Mouse (Mus musculus) forebrain, embryonic 11.5 days (tissue): Measurements from ENCODE around the gene Dhx40. TPM values are rescaled to one million over a fixed set of nuclear protein-coding genes. Genes with fewer than 3 reads are reported as not detected.
A peak's percentile ranks its signal among the peaks of the same experiment; 100 is the strongest.
"Not testable (repeated sequence)": the region's sequence is repeated elsewhere in the genome, so short reads cannot be mapped to it uniquely, and the experiment has no call there.

Experiments
- ATAC-seq: fragments of 200-750 bp; cut with Nextera tagmentation; replicated peaks from 2 replicates; pipeline ENCODE4 v1.8.0; 2017; ENCODE audit warnings: moderate TSS enrichment; ENCODE audit not compliant: low FRiP score
- DNase-seq: peaks from one replicate; pipeline ENCODE4 v3.0.0-alpha.2; 2017; ENCODE audit warnings: low spot score
- H3K27ac ChIP-seq: fragments of 300-500 bp; sonication (generic); 2 replicates; pipeline ENCODE4 v1.5.1; 2014; ENCODE audit warnings: low read depth, low read length
- H3K27me3 ChIP-seq: fragments of 300-500 bp; sonication (generic); 2 replicates; pipeline ENCODE4 v1.6.1; 2014; ENCODE audit warnings: mild to moderate bottlenecking, low read length, mixed read lengths; ENCODE audit not compliant: control insufficient read depth, insufficient read depth
- H3K36me3 ChIP-seq: fragments of 300-500 bp; sonication (generic); 2 replicates; pipeline ENCODE4 v1.6.1; 2014; ENCODE audit warnings: mild to moderate bottlenecking, low read length, moderate library complexity, mixed read lengths; ENCODE audit not compliant: control insufficient read depth, insufficient read depth
- H3K4me1 ChIP-seq: fragments of 300-500 bp; sonication (generic); replicated peaks from 2 replicates; pipeline ENCODE4 v1.6.1; 2014; ENCODE audit warnings: low read length, mixed read lengths; ENCODE audit not compliant: control insufficient read depth, insufficient read depth
- H3K4me2 ChIP-seq: fragments of 300-500 bp; sonication (generic); 2 replicates; pipeline ENCODE4 v1.6.1; 2014; ENCODE audit warnings: low read depth, mild to moderate bottlenecking, low read length, moderate library complexity, mixed read lengths; ENCODE audit not compliant: severe bottlenecking
- H3K4me3 ChIP-seq: fragments of 300-500 bp; sonication (generic); 2 replicates; pipeline ENCODE4 v1.5.1; 2014; ENCODE audit warnings: low read depth, low read length
- H3K9ac ChIP-seq: fragments of 300-500 bp; sonication (generic); 2 replicates; pipeline ENCODE4 v1.6.1; 2014; ENCODE audit warnings: low read length
- H3K9me3 ChIP-seq: fragments of 300-500 bp; sonication (generic); 2 replicates; pipeline ENCODE4 v1.6.1; 2016; ENCODE audit warnings: low read length, mixed read lengths; ENCODE audit not compliant: control insufficient read depth
- WGBS: fragments of 180-500 bp; shearing (Covaris S2); extraction: QIAGEN DNeasy Blood & Tissue Kit; methylation state at CpG from one replicate; pipeline ENCODE4 v1.1.7; 2014; 5-methylcytosine and 5-hydroxymethylcytosine counted together
- polyA plus RNA-seq: library from polyadenylated mRNA; unstranded; fragments of >200 nt; fragmentation: Nextera tagmentation; extraction: Ambion mirVana; gene quantifications from 2 replicates; pipeline ENCODE4 v1.2.1, GENCODE M21; 2014

The Dhx40 gene
- polyA plus RNA-seq, 1 experiment from 2014 or later = 54.1 TPM

- H3K27me3 ChIP-seq = no peaks in the 10 kb centered on the region
- H3K4me1 ChIP-seq = no peaks in the 10 kb centered on the region
- H3K36me3 ChIP-seq = no peaks in the 10 kb centered on the region
- H3K9ac ChIP-seq = no peak overlapping the region
- H3K9me3 ChIP-seq = no peaks in the 10 kb centered on the region
- no peak overlapping the region for H3K27ac ChIP-seq
- H3K4me3 ChIP-seq = no peak overlapping the region
- DNase-seq (no peak), ATAC-seq (no peak)
- H3K4me2 ChIP-seq = no peak overlapping the region
- WGBS = 92% methylated on average over 2 of the region's 2 CpGs
Measured at GRCm38 (mm10) chr11:86827476-86828245, 20.1 kb upstream of the Dhx40 start.

- ATAC-seq (no peak), DNase-seq (no peak)
- Histone ChIP-seq H3K4me1 (no peaks in the 10 kb centered on the region), H3K4me3 (no peak overlapping the region), H3K36me3 (no peaks in the 10 kb centered on the region), H3K9ac (no peak overlapping the region), H3K27ac (no peak overlapping the region), H3K27me3 (no peaks in the 10 kb centered on the region), H3K4me2 (no peak overlapping the region), H3K9me3 (no peaks in the 10 kb centered on the region)
- 95% methylated on average over 6 of the region's 7 CpGs for WGBS
Measured at GRCm38 (mm10) chr11:86824433-86824832, 16.9 kb upstream of the Dhx40 start.

DNA sequence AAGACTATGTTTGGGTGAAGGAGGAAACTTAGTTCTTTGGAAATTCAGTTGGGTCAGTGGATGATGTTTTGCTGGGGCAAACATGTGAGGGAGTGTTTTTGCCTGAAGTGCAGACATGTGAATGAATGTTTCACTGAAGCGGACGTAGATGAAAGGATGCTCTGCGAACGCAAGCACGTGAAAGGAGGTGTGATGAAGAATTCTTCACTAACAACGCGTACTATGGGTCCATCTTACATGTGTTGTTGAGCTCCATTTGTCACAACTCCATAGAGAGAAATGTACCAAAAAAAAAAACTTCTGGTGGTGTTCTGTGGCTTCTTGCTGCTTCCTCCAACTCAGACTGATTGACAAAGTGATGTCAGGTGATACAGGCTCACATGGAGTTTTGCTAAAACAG lies 15.0 kb upstream of the Dhx40 start:
- ATAC-seq (no peak), DNase-seq (no peak)
- WGBS = 81% methylated on average over 7 of the region's 7 CpGs

DNA sequence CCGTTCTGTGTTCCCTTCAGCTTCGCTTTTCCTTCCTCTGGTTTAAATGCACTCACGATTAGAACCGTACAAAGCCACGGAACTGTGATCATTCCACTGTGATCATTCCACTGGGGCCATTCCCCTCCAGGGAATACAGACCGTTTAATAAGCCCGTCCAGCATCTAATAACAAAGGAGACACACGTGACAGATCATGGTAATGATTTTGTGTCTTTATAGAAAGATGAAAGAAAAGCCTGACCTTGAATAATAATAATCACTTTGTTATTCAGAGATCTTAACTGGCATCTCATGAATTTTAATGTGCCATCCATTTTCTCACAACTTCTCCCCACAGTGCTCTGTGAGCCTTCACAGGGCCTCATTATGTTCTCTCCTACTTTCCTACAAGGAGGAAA lies 12.0 kb upstream of the Dhx40 start:
- Histone ChIP-seq H3K4me1 (peaks cover 6% of the 10 kb centered on the region; the same call in 1 of the 2 replicates), H3K9ac (peak overlapping the region; percentile 16; the same call in 1 of the 2 replicates), H3K4me2 (peak overlapping the region; percentile 8; the same call in 1 of the 2 replicates), H3K27me3 (no peaks in the 10 kb centered on the region), H3K27ac (peak overlapping the region; percentile 81), H3K4me3 (no peak overlapping the region), H3K36me3 (no peaks in the 10 kb centered on the region), H3K9me3 (no peaks in the 10 kb centered on the region)
- DNase-seq (no peak), ATAC-seq (peak; percentile 76)
- WGBS = 17% methylated on average over 8 of the region's 8 CpGs

More for the DNA sequence above, 15.0 kb upstream of the Dhx40 start:
- Histone ChIP-seq H3K9me3 (no peaks in the 10 kb centered on the region), H3K27ac (no peak overlapping the region), H3K27me3 (no peaks in the 10 kb centered on the region), H3K9ac (no peak overlapping the region), H3K4me1 (peaks cover 6% of the 10 kb centered on the region; the same call in 1 of the 2 replicates), H3K4me2 (no peak overlapping the region), H3K36me3 (no peaks in the 10 kb centered on the region), H3K4me3 (no peak overlapping the region)

GRCm38 (mm10) chr11:86818928-86819327 lies 11.4 kb upstream of the Dhx40 start:
- Histone ChIP-seq H3K36me3 (no peaks in the 10 kb centered on the region), H3K4me1 (peaks cover 6% of the 10 kb centered on the region; the same call in 1 of the 2 replicates), H3K9me3 (no peaks in the 10 kb centered on the region), H3K4me2 (no peak overlapping the region), H3K27me3 (no peaks in the 10 kb centered on the region), H3K4me3 (no peak overlapping the region), H3K9ac (peak overlapping the region; percentile 16; the same call in 1 of the 2 replicates), H3K27ac (peak overlapping the region; percentile 81)
- DNase-seq = peak; percentile 50
- no peak for ATAC-seq
- WGBS = 79% methylated on average over 2 of the region's 2 CpGs

DNA sequence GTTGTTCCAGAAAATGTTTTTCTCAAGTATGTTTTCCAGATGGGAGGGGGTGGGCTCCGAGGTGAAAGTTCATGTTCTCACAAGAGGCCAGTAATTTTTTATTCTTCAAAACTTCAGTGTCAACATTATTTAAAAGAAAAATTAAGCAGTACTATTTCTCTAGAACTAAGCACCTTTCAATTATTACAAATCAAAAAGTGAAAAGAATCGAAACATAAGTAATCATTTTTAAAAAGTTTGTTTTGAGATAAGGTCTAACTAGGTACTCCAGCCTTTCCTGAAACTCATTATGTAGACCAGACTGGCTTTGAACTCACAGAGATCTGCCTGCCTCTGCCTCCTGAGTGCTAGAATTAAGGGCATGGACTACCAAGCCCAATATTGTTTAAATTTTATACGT lies 8.7 kb upstream of the Dhx40 start:
- H3K36me3 ChIP-seq, H3K4me3 ChIP-seq, DNase-seq, H3K27me3 ChIP-seq, H3K4me1 ChIP-seq, H3K27ac ChIP-seq, ATAC-seq, H3K4me2 ChIP-seq, H3K9me3 ChIP-seq, H3K9ac ChIP-seq: not testable (repeated sequence)
- 91% methylated on average over 3 of the region's 3 CpGs for WGBS

GRCm38 (mm10) chr11:86814481-86814880 lies 6.9 kb upstream of the Dhx40 start:
- not testable (repeated sequence) for H3K4me1 ChIP-seq, H3K9me3 ChIP-seq, H3K9ac ChIP-seq, ATAC-seq, H3K27me3 ChIP-seq, DNase-seq, H3K4me2 ChIP-seq, H3K27ac ChIP-seq, H3K36me3 ChIP-seq, H3K4me3 ChIP-seq
- WGBS = 0% methylated on average over 5 of the region's 11 CpGs

DNA sequence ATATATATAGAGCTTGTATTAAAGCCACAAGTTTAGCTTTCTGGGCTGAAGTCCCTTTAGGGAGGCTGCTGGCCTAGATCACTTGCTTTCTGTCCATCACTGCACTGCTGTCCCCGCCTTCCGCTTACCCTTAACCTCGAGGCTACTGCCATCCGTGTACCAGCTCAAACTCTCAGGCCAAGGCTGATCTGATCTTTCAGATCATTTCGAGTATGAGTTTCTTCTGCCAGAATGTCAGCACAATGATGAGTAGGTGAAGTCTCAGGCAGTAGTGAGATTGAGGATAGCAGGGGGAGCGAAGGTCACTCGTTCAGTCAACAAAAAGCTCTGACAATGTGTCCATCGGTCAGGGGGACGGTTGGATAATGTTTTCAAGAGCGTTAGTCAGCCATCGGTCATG lies 5.7 kb upstream of the Dhx40 start:
- not testable (repeated sequence) for H3K9ac ChIP-seq, ATAC-seq, H3K4me1 ChIP-seq, H3K4me3 ChIP-seq, H3K4me2 ChIP-seq, H3K27ac ChIP-seq, H3K27me3 ChIP-seq, H3K9me3 ChIP-seq, H3K36me3 ChIP-seq, DNase-seq
- 77% methylated on average over 5 of the region's 11 CpGs for WGBS

GRCm38 (mm10) chr11:86811326-86811630 lies 3.7 kb upstream of the Dhx40 start:
- H3K4me3 ChIP-seq = no peak overlapping the region
- ATAC-seq = no peak
- 80% methylated on average over 1 of the region's 1 CpGs for WGBS
- peaks cover 2% of the 10 kb centered on the region; the same call in 1 of the 2 replicates for H3K4me1 ChIP-seq
- H3K27ac ChIP-seq = no peak overlapping the region
- H3K9me3 ChIP-seq = no peaks in the 10 kb centered on the region
- H3K36me3 ChIP-seq = no peaks in the 10 kb centered on the region
- no peak overlapping the region for H3K9ac ChIP-seq
- no peaks in the 10 kb centered on the region for H3K27me3 ChIP-seq
- no peak overlapping the region for H3K4me2 ChIP-seq
- no peak for DNase-seq
